Mouse (Mus musculus) lung, embryonic 14.5 days (tissue): ENCODE results near the gene Usp5. TPM values are rescaled to one million over a fixed set of nuclear protein-coding genes. Genes with fewer than 3 reads are reported as not detected.

Experiments used
- ATAC-seq: fragments of 200-750 bp; cut with Nextera tagmentation; 2 replicates; pipeline ENCODE4 v1.8.0; 2017; ENCODE audit warnings: mild to moderate bottlenecking, moderate TSS enrichment, moderate library complexity; ENCODE audit not compliant: insufficient read depth
- DNase-seq: peaks from one replicate; pipeline ENCODE4 v3.0.0-alpha.2; 2015
- H3K27ac ChIP-seq: fragments of 300-500 bp; sonication (generic); 2 replicates; pipeline ENCODE4 v1.5.1; 2014; ENCODE audit warnings: low read depth, mild to moderate bottlenecking, moderate library complexity
- H3K27me3 ChIP-seq: fragments of 300-500 bp; sonication (generic); 2 replicates; pipeline ENCODE4 v1.6.1; 2014; ENCODE audit warnings: low read length, control low read depth; ENCODE audit not compliant: insufficient read depth
- H3K36me3 ChIP-seq: fragments of 300-500 bp; sonication (generic); 2 replicates; pipeline ENCODE4 v1.6.1; 2014; ENCODE audit warnings: control low read depth; ENCODE audit not compliant: insufficient read depth
- H3K4me1 ChIP-seq: fragments of 300-500 bp; sonication (generic); 2 replicates; pipeline ENCODE4 v1.6.1; 2014; ENCODE audit warnings: antibody characterized with exemption, control low read depth; ENCODE audit not compliant: insufficient read depth
- H3K4me2 ChIP-seq: fragments of 300-500 bp; sonication (generic); 2 replicates; pipeline ENCODE4 v1.6.1; 2014; ENCODE audit warnings: mild to moderate bottlenecking
- H3K4me3 ChIP-seq: fragments of 300-500 bp; sonication (generic); 2 replicates; pipeline ENCODE4 v1.5.1; 2014; ENCODE audit warnings: low read depth, low read length
- H3K9ac ChIP-seq: fragments of 300-500 bp; sonication (generic); 2 replicates; pipeline ENCODE4 v1.6.1; 2014
- H3K9me3 ChIP-seq: fragments of 300-500 bp; sonication (generic); 2 replicates; pipeline ENCODE4 v1.6.1; 2016; ENCODE audit warnings: low read depth, low read length, control low read depth
- CTCF ChIP-seq: IDR thresholded peaks from 2 replicates; pipeline ENCODE4 v1.5.1; 2016; ENCODE audit warnings: antibody characterized with exemption, low read depth
- WGBS: fragments of 180-500 bp; shearing (Covaris S2); extraction: QIAGEN DNeasy Blood & Tissue Kit; methylation state at CpG from one replicate; pipeline ENCODE4 v1.1.7; 2014; 5-methylcytosine and 5-hydroxymethylcytosine counted together
- polyA plus RNA-seq: library from polyadenylated mRNA; unstranded; fragments of >200 nt; fragmentation: Nextera tagmentation; extraction: Ambion mirVana; gene quantifications from 2 replicates; pipeline ENCODE4 v1.2.1, GENCODE M21; 2014

Gene Usp5
- polyA plus RNA-seq, 1 experiment from 2014 or later = 143 TPM

DNA sequence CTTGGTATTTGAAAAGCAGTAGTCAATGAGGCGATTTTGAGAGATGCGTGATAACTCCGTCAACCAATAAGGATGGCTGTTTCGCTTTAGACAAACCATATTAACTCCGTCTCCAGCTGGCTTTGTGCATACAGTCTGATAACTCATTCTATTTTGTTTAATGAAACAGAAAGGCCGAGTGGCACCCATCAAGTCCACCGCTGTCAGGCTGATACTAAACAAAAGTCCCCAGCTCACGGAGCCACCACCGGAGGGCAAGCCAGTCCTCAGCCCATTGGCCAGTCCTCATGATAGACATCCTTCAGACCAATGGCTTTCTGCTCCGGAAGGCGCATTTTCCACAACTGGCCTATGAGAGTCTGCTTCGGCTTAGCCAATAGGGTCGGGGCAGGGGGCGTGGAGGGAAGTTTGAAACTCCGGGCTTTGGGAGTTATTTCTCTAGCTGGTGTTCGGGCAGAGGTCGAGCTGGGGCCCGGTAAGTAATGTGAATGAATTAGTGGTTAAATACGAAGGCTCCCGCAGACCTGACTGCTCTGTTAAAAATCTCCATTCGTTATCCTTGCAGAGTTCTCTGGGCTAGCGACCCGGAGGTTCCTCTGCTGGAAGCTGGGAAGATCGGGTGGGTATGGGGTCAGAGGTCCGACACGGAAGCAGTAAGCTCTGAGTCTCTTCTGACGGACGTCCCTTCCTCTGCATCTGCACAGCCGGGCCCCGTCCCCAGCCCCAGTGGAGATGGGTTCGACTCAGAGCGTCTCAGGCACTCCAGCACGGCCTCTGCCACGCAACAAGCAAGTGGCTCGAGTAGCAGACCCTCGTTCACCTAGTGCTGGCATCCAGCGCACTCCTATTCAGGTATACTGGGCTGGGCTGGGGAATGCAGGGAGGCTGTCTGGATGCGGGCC is 766 bp upstream of the Usp5 start:
- Histone ChIP-seq H3K4me2 (peak overlapping the region; percentile 86), H3K36me3 (peaks cover 49% of the 10 kb centered on the region), H3K4me1 (peaks cover 6% of the 10 kb centered on the region; the same call in 1 of the 2 replicates), H3K4me3 (peak overlapping the region; percentile 80), H3K9me3 (no peaks in the 10 kb centered on the region), H3K9ac (peak overlapping the region; percentile 87), H3K27me3 (no peaks in the 10 kb centered on the region), H3K27ac (peak overlapping the region; percentile 92)
- DNase-seq (peak; percentile 98), ATAC-seq (peak; percentile 90)
- no peak for TF ChIP-seq CTCF
- WGBS = under 1% methylated on average over 38 of the region's 38 CpGs

DNA sequence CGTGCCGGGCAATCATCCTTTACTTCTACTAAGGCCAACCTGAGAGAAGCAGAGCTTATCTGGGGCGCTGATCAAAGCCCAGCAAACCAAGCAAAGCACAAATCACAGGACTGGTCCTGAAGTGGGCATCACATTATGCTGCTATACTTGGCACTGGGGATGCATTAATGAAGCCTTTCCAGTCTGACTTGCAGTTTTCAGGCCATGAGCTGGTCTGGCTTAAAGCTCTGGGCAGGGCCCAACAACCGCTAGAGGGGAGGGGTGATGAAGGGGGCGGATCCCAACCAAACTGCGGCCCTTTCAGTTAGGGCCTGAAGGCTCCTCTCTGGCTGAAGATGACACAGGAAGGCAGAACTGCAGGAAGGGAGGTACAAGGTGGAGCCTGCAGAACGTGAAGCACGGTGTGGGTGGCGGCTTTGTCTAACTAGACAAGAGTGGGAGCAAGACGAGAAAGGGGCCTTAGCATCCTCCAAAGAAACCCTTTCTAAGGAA is 1.1 kb downstream of the Usp5 start:
- peak overlapping the region; percentile 51 for H3K9ac ChIP-seq
- peak; percentile 67 for DNase-seq
- H3K4me2 ChIP-seq = peak overlapping the region; percentile 80
- peak overlapping the region; percentile 80 for H3K4me3 ChIP-seq
- peaks cover 52% of the 10 kb centered on the region for H3K36me3 ChIP-seq
- peaks cover 6% of the 10 kb centered on the region; the same call in 1 of the 2 replicates for H3K4me1 ChIP-seq
- no peak for ATAC-seq
- TF ChIP-seq CTCF = no peak; the same call in 1 of the 2 replicates
- peak overlapping the region; percentile 34; the same call in 1 of the 2 replicates for H3K27ac ChIP-seq
- H3K9me3 ChIP-seq = no peaks in the 10 kb centered on the region
- no peaks in the 10 kb centered on the region for H3K27me3 ChIP-seq
- 17% methylated on average over 10 of the region's 10 CpGs for WGBS

DNA sequence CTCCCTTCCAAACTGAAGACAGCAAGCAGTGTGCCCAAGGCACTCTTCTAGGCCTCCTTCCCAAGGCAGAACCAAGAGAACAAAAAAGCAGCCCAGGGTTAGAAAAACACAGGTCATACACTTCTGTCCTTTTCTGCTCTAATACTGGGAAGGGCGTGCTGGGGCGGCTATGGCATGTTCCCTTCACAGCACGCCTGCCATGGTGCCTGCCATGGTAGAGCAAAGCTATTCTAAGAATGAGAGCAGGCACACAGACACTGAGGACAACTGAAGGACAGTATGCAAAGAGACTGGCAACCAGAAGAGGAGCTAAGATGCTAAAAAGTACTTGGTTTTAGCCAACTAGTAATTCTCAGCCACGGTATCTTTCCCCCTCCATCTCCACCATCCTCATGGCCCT is 7.2 kb downstream of the Usp5 start:
- H3K9ac ChIP-seq = no peak overlapping the region
- H3K27me3 ChIP-seq = no peaks in the 10 kb centered on the region
- H3K4me1 ChIP-seq = no peaks in the 10 kb centered on the region
- H3K9me3 ChIP-seq = no peaks in the 10 kb centered on the region
- DNase-seq = no peak
- no peak overlapping the region for H3K4me2 ChIP-seq
- H3K4me3 ChIP-seq = no peak overlapping the region
- no peak overlapping the region for H3K27ac ChIP-seq
- peaks cover 94% of the 10 kb centered on the region for H3K36me3 ChIP-seq
- TF ChIP-seq CTCF = no peak
- 94% methylated on average over 4 of the region's 4 CpGs for WGBS
- ATAC-seq = no peak

DNA sequence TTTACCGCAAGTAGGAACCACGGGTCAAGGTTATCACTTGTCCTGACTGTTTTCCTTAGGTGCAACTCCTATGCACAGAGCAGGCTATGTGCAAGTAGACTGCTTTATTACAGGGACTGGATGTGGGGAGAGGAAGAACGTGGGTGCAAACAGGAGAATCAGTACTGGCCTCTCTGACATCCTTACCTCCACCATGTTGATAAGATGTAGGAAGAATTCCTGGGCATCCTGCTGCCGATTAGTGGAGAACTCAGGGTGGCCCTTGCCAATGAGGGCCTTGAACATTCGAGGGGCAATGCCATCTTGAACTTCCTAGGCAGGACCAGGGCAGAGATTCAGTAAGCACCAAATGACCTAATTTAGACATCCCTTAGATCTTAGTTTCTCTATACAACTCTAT is 8.4 kb downstream of the Usp5 start:
- no peak for TF ChIP-seq CTCF
- H3K27me3 ChIP-seq = no peaks in the 10 kb centered on the region
- DNase-seq = no peak
- H3K4me2 ChIP-seq = no peak overlapping the region
- H3K4me3 ChIP-seq = no peak overlapping the region
- 84% methylated on average over 5 of the region's 5 CpGs for WGBS
- no peak overlapping the region for H3K27ac ChIP-seq
- H3K9ac ChIP-seq = no peak overlapping the region
- H3K4me1 ChIP-seq = no peaks in the 10 kb centered on the region
- peaks cover 97% of the 10 kb centered on the region for H3K36me3 ChIP-seq
- no peak for ATAC-seq
- H3K9me3 ChIP-seq = no peaks in the 10 kb centered on the region

DNA sequence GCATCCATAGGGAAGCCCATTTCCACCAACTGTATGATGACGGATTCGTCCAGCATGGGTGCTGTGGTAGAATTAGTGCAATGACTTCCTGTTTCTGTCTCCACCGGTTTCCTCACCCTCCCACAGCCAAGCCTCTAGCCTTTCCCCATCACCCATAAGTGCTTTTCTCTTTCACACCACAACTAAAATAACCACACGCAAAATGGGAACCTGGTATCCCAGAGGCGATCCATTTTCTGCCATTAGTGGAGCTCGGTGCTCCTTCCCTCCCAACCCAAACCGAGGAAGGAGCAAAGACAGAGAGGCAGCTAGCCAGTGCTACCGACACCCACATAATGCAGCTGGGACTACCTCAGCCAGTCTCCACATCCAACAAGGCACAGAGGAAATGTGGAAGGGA is 11.3 kb downstream of the Usp5 start:
- Histone ChIP-seq H3K4me2 (no peak overlapping the region), H3K36me3 (peaks cover 79% of the 10 kb centered on the region), H3K27me3 (no peaks in the 10 kb centered on the region), H3K9ac (no peak overlapping the region), H3K4me1 (peaks cover 6% of the 10 kb centered on the region), H3K4me3 (no peak overlapping the region), H3K27ac (no peak overlapping the region), H3K9me3 (no peaks in the 10 kb centered on the region)
- 90% methylated on average over 8 of the region's 8 CpGs for WGBS
- ATAC-seq (no peak), DNase-seq (no peak)
- no peak for TF ChIP-seq CTCF

DNA sequence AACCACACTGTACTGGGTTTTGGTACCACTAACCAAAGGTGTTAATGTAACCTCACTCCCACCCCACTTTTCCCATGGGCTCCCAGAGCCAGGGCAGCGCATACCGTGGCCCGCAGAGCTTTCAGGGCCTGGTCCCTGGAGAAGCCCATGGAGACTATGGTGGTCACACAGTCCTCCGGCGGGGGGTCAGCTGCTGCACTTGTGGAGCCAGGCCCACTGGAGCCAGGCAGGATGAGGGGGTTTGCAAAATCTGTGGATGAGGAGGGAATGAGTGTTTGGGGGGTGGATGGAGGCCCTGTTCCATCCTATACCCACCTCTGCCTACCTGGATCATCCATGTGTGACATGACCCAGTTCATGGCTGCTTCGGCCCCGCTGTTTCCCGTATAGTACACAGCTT is 11.7 kb downstream of the Usp5 start:
- H3K4me1 ChIP-seq = peaks cover 8% of the 10 kb centered on the region
- peaks cover 75% of the 10 kb centered on the region for H3K36me3 ChIP-seq
- TF ChIP-seq CTCF = no peak
- no peaks in the 10 kb centered on the region for H3K9me3 ChIP-seq
- no peak overlapping the region for H3K9ac ChIP-seq
- WGBS = 92% methylated on average over 8 of the region's 8 CpGs
- H3K27ac ChIP-seq = no peak overlapping the region
- H3K27me3 ChIP-seq = no peaks in the 10 kb centered on the region
- ATAC-seq (no peak), DNase-seq (no peak)
- no peak overlapping the region for H3K4me3 ChIP-seq
- H3K4me2 ChIP-seq = no peak overlapping the region

DNA sequence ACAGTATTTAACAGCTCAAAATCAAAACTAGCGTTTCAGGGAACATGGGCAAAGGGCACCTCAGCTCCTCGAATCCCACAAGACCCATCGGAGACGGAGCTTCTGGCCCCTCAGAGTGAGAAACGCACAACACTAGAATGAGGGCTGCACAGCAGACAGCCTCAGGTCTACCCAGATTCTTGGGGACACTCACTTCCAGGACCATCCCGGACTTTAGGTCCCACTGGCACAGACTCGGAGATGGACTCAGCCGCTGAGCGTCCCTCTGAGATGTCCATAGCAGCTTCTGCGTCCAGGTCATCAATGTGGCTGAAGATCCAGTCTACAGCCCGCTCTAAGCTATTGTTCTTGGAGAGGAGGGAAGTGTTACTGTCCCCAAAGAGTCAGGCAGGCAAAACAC is 12.2 kb downstream of the Usp5 start:
- Histone ChIP-seq H3K27ac (no peak overlapping the region), H3K4me1 (peaks cover 12% of the 10 kb centered on the region), H3K27me3 (no peaks in the 10 kb centered on the region), H3K9ac (no peak overlapping the region), H3K36me3 (peaks cover 75% of the 10 kb centered on the region), H3K4me3 (no peak overlapping the region), H3K9me3 (no peaks in the 10 kb centered on the region), H3K4me2 (no peak overlapping the region)
- WGBS = 94% methylated on average over 11 of the region's 11 CpGs
- no peak for ATAC-seq
- no peak for DNase-seq
- no peak for TF ChIP-seq CTCF
